Mouse (Mus musculus) liver, adult 10 weeks (tissue): ENCODE data around the gene Fip1l1. TPM values are rescaled to one million over a fixed set of nuclear protein-coding genes. Genes with fewer than 3 reads are reported as not detected.

ENCODE experiments used
- polyA plus RNA-seq: library from polyadenylated mRNA; stranded (reverse); fragments of 350-450 nt; fragmentation: Illumina TruSeq; extraction: RNeasy Lipid Tissue Mini Kit (QIAGEN cat#74804); gene quantifications from one replicate; pipeline ENCODE4 v1.2.3, GENCODE M21; 2014; ENCODE audit warnings: low read depth, low replicate concordance

The Fip1l1 gene
- 33.0 TPM for polyA plus RNA-seq

DNA sequence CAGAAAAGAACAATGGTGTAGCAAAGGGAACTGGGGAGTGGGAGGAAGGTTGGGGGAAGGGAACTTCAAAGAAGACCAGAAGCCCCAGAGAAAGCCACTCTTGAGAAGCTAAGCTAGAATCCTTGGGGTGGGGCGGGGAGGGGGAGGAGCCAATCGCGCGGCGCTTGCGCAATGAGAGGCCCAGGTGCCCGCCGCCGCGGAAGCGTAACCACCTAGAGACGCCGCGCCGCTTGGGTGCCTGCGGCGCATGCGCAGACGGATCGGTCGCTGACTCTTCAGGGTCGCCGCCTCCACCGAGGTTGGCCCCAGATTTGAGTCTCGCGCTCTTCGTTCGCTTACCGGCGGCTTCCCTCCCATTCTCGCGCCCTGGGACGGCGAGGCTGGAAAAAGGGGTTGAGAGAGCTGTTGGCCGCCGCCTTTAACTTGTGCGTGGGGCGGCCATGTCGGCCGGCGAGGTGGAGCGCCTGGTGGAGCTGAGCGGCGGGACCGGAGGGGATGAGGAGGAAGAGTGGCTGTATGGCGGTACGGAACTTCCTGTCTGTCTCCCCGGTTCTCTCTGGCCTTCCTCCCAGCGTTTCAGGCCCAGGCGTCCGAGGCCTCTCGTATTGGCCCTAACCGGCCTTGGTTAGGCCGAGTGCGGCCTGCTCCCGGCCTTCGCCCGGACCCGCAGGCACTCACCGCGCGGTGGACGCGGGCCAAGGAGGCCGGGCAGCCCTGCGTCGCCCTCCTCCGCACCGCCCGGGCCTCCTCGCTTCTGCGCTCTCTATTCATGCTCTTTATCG, at the start of gene Fip1l1:
Fip1l1 (plus strand) TSS at position 210 of the 782 bp plus-strand sequence.

DNA sequence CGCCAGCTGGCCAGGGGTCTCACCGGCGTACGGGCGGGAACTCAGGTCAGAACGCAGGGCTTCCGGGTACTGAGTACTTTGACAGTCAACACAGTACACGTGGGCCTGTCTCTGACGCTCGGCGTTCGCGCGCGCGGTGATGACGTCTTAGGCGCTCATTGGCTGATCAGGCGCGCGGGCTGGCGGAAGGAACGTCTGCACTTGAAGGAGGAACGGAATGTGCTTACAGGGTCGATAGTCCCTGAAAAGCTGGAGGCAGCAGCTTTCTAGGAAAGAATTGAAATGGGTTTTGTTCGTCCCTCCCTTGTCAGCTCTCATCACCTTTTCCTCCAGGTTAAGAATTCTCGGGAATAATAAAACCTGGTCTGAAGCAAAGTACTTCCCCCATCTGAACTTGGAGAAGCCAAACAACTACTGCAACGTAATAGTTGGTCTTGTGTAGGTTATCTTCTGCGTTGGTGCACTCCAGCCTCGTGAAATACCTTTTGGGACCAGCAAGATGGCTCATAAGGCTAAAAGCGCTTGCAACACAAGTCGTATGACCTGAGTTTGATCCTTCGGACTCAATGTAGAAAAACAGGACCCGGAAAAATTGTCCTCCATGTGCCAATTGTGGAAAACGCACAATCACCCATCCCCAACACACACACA, 3.5 kb upstream of the Fip1l1 start, which contains the start of gene Scfd2:
Scfd2 (minus strand) TSS at position 130 of the 651 bp plus-strand sequence.

Other genes with a start within 250 kb of the Fip1l1 start
- gene Scfd2, start 3.7 kb upstream of the Fip1l1 start, polyA plus RNA-seq = 7.9 TPM
- gene Lnx1, start 167.5 kb downstream of the Fip1l1 start, polyA plus RNA-seq = not detected